Mouse (Mus musculus): ENCODE data around the gene Ctcf. TPM values are rescaled to one million over a fixed set of nuclear protein-coding genes. Genes with fewer than 3 reads are reported as not detected.

The Ctcf gene
- total RNA-seq, 2 experiments from 2014 or later, result 33.2 to 42.6 TPM

DNA sequence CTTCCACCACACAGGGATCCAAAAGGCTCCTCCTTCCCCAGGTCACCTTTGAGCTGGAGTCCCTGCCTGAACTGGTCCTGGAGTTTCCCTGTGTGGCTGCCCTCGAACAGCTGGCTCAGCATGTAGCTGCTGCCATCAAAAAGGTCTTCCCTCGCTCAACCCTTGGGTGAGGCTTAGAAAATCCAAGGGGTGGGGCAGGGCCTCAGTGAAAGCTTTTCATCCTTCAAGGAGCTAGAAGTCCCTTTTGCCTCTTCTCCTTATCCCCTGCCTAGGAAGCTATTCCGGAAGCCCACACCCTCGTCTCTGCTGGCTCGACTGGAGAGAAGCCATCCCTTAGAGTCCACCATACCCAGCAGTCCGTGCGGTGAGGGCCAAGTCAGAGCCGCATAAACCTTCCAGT is 51.1 kb downstream of the Ctcf start:
- TF ChIP-seq CTCF (IDR thresholded peaks at IDR 0.05), result no peak
- no peak for DNase-seq
- no peak overlapping the region for H3K4me3 ChIP-seq
- intact Hi-C loops (cut with DNase I), result loop anchor here (10.0 kb wide), 1 partner anchor 93 kb away; no protein-coding TSS in a partner anchor
- no peak overlapping the region for H3K27ac ChIP-seq

DNA sequence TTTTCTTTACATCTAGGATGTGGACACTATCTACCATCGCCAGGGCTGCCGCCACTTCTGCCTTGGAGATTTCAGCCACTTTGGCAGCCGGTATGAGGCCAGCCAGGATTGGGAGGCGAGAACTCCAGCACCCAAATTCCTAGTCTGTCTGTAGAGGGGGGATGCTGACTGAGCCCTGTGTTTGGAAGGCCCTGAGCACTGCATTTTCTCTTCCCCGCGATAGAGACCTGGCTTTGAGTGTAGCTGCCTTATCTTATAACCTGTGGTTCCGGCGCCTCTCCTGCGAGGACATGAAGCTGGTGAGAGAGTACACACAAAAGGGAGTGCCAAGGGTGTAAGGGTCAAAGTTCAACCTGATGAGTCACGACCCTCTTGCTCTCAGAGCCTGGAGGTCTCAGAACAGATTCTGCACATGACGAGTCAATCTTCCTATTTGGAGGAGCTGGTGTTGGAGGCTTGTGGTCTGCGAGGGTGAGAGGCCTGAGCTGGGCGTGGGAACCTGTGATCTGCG is 51.9 kb downstream of the Ctcf start:
- intact Hi-C loops (cut with DNase I), result loop anchor here (10.0 kb wide), 1 partner anchor 93 kb away; no protein-coding TSS in a partner anchor
- DNase-seq, result no peak
- TF ChIP-seq CTCF (IDR thresholded peaks at IDR 0.05), result no peak
- Histone ChIP-seq H3K4me3 (no peak overlapping the region), H3K27ac (no peak overlapping the region)

DNA sequence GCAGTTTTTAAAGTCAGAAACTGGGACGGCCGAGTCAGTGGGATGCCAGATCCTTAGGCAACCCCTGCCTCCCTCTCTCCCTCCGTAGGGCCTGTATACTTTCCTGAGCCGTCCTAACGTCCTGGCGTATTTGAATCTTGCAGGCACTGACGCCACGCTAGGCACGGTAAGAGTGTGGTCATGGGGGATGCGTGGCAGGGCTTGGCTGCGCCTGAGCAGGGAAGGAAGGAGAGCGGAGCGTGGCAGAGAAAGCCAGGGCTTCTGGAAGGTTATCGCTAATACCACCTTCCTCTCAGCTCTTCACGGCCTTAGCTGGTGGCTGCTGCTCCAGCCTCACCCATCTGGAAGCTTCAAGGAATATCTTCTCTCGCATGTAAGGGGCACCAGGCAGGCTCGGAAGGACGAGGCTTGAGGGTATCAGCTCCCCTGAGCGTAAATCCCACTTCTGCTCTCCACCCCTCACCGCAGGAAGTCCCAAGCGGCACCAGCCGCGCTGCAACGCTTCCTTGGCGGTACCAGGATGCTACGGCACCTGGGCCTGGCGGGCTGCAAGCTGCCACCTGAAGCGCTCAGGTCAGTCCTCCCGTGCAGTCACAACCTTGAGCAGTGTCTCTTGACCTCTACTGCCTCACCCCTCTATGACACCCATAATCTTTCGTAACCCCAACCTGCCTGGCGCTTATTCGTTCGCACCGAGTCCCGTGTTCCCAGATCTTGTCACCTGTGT is 53.1 kb downstream of the Ctcf start:
- no peak overlapping the region for H3K4me3 ChIP-seq
- H3K27ac ChIP-seq, result no peak overlapping the region
- no peak for DNase-seq
- intact Hi-C loops (cut with DNase I), result loop anchor here (10.0 kb wide), 1 partner anchor 95 kb away; no protein-coding TSS in a partner anchor
- no peak for TF ChIP-seq CTCF (IDR thresholded peaks at IDR 0.05)

DNA sequence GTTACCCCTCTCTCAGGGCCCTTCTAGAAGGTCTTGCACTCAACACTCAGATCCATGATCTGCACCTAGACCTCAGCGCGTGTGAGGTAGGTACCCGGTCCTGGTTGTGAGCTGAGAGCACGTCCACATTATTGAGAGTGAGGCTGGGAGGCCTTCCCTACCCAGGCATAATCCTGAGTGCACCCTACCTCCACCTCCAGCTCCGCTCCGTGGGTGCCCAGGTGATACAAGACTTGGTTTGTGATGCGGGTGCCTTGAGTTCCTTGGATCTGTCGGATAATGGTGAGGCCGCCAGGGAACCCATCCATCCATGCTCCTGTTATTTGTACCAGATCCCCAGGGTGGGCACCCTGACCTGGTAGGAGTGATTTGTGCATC is 53.6 kb downstream of the Ctcf start:
- intact Hi-C loops (cut with DNase I), result loop anchor here (10.0 kb wide), 1 partner anchor 95 kb away; no protein-coding TSS in a partner anchor
- no peak overlapping the region for H3K27ac ChIP-seq
- DNase-seq, result no peak
- TF ChIP-seq CTCF (IDR thresholded peaks at IDR 0.05), result no peak
- no peak overlapping the region for H3K4me3 ChIP-seq

DNA sequence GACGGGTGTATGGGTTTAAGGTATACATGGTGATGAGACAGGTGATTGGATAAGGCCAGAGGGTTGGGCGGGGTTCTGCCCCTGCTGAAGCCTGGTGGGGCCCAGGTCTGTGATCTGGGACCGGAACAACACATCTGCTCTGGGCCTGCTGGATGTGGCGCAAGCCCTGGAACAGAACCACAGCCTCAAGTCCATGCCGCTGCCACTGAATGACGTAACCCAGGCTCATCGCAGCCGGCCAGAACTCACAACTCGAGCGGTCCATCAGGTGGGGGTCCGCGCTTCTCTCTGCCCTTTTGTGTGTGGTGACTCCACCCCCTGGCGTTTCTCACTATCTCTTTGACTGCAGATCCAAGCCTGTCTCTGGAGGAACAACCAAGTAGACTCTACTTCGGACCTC is 54.6 kb downstream of the Ctcf start:
- intact Hi-C loops (cut with DNase I), result no loop called here
- DNase-seq, result no peak
- Histone ChIP-seq H3K4me3 (no peak overlapping the region), H3K27ac (no peak overlapping the region)
- TF ChIP-seq CTCF (IDR thresholded peaks at IDR 0.05), result no peak

DNA sequence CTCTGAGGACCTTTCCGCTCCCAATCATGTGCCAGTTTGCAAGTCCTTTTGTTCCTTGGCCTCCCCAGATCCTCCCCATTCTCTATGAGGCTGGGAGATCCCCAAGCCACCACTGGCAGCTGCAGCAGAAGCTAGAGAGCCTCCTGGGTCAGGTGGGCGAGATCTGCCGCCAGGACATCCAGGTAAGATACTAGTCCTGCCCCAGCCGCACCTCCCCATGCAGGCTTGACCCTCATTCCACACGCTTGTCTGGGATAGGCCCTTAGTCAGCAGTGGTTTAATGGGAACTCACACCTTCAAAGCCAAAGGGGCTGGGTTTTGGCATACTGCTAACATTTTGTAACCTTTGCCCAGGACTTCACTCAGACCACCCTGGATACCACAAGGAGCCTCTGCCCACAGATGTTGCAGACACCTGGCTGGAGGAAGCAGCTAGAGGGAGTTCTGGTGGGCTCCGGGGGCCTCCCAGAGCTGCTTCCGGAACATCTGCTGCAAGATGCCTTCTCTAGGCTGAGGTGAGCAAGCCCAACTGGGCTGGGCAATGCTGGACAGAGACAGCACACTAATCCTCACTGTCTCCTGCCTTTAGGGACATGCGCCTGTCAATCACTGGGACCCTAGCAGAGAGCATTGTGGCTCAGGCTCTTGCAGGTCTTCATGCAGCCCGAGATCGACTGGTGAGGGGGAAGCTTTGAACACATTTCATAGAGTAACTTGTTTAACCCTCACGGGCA is 56.2 kb downstream of the Ctcf start:
- DNase-seq, result no peak
- no peak overlapping the region for H3K27ac ChIP-seq
- H3K4me3 ChIP-seq, result no peak overlapping the region
- no peak for TF ChIP-seq CTCF (IDR thresholded peaks at IDR 0.05)
- intact Hi-C loops (cut with DNase I), result no loop called here

DNA sequence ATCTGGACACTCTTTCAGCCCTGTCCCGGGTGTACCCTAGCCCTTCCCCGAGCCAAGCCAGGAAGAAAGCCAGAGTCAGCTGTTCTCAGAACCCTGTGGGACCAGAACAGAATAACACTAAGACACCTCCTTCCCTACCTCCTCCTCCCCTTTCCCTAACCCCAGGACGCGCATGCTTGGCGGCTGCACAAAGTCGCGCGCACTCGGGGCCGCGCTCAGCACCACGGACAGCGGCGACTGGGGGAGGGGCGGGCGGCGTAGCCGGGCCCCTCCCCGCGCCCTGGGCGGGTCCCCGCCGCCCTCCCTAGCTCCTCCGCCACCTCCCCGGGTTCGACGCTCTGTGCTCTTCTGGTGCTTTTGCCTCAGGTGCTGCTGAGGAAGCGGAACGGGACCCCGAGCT is 57.3 kb downstream of the Ctcf start:
- DNase-seq, result peak; percentile 78
- no peak for TF ChIP-seq CTCF (IDR thresholded peaks at IDR 0.05)
- intact Hi-C loops (cut with DNase I), result no loop called here
- H3K4me3 ChIP-seq, result peak overlapping the region; percentile 71
- no peak overlapping the region for H3K27ac ChIP-seq

DNA sequence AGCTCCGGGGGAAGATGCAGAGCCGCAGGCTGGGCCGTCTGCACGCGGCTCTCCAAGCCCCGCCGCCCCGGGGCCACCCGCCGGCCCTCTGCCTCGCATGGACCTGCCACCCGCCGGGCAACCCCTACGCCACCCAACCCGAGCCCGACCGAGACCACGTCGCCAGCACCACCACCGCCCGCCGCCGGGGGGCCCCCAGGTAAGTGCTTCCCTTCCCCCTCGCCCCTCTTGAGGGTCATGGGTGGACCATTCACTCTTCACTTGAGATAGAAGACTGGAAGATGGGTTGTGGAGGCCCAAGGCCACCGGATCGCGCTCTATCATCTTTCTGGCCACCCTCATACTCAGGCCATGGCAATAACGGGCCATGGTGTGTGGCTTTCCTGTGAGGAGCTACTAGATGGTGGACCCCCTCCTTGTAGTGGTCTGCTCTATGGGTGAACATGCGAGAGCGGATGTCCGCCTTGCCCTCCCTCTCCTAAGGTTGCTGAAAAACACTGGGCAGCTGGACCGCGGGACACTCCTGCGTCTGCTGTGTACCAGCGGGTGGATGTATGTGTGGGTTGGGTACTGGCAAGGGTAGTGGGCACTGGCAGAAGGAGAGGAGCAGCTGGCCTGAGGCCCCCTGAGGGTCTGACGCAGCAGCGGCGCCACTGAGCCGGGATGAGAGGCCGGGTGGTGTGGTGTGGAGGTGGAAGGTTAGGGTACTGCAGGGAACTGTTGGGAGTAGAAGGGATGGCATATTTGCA is 57.9 kb downstream of the Ctcf start:
- 0 out of 2 replicates have a peak, but pooled peaks have one; percentile 8 for TF ChIP-seq CTCF (IDR thresholded peaks at IDR 0.05)
- no peak for DNase-seq
- peak overlapping the region; percentile 71 for H3K4me3 ChIP-seq
- H3K27ac ChIP-seq, result no peak overlapping the region
- intact Hi-C loops (cut with DNase I), result no loop called here

DNA sequence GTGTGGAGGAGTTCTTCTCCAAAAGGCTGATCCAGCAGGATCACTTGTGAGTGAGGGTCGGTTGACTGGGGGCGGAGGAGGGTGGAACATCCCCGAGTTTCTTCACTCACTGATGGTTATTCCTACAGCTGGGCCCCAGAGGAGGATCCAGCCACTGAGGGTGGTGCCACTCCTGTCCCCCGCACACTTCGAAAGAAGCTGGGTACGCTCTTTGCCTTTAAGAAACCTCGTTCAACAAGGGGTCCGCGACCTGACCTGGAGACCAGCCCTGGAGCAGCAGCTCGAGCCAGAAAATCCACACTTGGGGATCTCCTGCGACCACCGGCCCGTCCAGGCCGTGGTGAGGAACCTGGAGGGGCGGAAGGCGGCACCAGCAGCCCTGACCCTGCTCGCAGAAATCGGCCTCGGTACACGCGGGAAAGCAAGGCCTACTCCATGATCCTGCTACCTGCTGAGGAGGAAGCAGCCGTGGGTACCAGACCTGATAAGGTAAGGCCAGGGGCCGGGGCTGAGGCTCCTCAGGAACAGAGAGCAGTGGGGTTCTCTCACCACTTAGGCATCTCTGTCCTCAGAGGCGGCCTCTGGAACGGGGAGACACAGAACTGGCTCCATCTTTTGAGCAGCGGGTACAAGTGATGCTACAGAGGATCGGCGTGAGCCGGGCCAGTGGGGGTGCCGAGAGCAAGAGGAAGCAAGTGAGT is 58.9 kb downstream of the Ctcf start:
- no peak overlapping the region for H3K27ac ChIP-seq
- TF ChIP-seq CTCF (IDR thresholded peaks at IDR 0.05), result no peak
- no peak for DNase-seq
- no peak overlapping the region for H3K4me3 ChIP-seq
- intact Hi-C loops (cut with DNase I), result no loop called here

DNA sequence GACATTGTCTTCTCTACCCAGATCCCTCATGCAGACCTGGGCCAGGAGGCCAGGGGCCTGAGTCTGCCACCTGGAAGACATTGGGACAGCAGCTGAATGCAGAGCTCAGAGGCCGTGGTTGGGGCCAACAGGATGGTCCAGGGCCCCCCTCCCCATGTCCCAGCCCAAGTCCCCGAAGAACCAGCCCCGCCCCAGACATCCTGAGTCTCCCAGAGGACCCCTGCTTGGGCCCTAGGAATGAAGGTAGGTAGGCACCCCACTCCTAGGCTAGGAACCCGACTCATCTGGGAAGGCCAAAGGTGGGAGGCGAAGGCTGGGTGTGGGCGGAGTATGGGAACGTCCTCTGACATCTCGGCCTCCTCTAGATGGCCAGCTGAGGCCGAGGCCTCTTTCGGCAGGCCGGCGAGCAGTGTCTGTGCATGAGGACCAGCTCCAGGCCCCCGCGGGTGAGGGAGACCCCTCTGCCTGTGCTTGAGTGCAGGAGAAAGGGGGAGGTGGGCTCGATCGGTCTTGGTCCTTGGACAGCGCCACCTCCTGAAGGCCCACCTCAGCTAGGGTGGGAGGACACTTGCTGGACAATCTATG is 60.9 kb downstream of the Ctcf start:
- H3K4me3 ChIP-seq, result no peak overlapping the region
- DNase-seq, result no peak
- H3K27ac ChIP-seq, result no peak overlapping the region
- intact Hi-C loops (cut with DNase I), result no loop called here
- no peak for TF ChIP-seq CTCF (IDR thresholded peaks at IDR 0.05)

DNA sequence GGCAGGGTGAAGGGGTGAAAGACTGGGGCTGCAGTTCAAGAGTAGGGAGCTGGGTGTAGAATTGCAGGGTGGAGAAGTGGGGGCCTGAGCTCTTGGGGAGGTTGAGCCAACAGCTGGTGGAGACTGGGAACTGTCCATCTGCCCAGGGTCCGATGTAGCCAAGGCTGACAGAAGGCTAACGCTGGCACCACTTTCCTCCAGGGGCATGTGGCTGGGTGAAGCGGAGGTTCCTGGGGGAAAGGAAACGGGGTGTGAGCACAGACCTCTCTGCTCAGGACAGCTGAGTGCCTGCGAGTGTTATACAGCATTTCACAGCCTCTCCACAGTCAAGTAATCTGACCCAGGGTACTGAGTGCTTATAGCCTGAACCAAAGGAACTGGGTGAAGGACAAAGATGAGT is 62.4 kb downstream of the Ctcf start:
- intact Hi-C loops (cut with DNase I), result no loop called here
- H3K4me3 ChIP-seq, result no peak overlapping the region
- TF ChIP-seq CTCF (IDR thresholded peaks at IDR 0.05), result no peak
- no peak for DNase-seq
- H3K27ac ChIP-seq, result no peak overlapping the region
